Mouse (Mus musculus) macrophage (primary cell): ENCODE results near the gene Nit1. TPM values are rescaled to one million over a fixed set of nuclear protein-coding genes. Genes with fewer than 3 reads are reported as not detected.
A peak's percentile ranks its signal among the peaks of the same experiment; 100 is the strongest.
"Not testable (repeated sequence)": the region's sequence is repeated elsewhere in the genome, so short reads cannot be mapped to it uniquely, and the experiment has no call there.

ENCODE experiments used
- H3K27ac ChIP-seq: fragments of 350-480 bp; formaldehyde crosslinking; 2 replicates; pipeline ENCODE4 v1.9.0; 2021
- H3K36me3 ChIP-seq: fragments of 350-480 bp; formaldehyde crosslinking; 2 replicates; pipeline ENCODE4 v1.9.0; 2021; ENCODE audit errors: inconsistent target
- H3K4me3 ChIP-seq: fragments of 350-480 bp; formaldehyde crosslinking; 2 replicates; pipeline ENCODE4 v1.9.0; 2021; ENCODE audit errors: inconsistent target
- H3K79me2 ChIP-seq: fragments of 350-480 bp; formaldehyde crosslinking; 2 replicates; pipeline ENCODE4 v1.9.0; 2021; ENCODE audit errors: inconsistent target
- WGBS: methylation state at CpG from one replicate; pipeline ENCODE4 v1.1.7; 2026; ENCODE audit warnings: inconsistent platforms; ENCODE audit not compliant: missing documents; 5-methylcytosine and 5-hydroxymethylcytosine counted together
- polyA plus RNA-seq: library from polyadenylated mRNA; stranded (reverse); fragments of 250-400 nt; gene quantifications from 3 replicates; pipeline ENCODE4 v1.2.4, GENCODE M21; 2018; ENCODE audit warnings: inconsistent platforms

Gene Nit1
- polyA plus RNA-seq, 1 experiment from 2014 or later, result 23.1 TPM

- H3K27ac ChIP-seq, result peak overlapping the region; percentile 39
- peaks cover 11% of the 10 kb centered on the region; the same call in 1 of the 2 replicates for H3K36me3 ChIP-seq
- H3K4me3 ChIP-seq, result peak overlapping the region; percentile 66
- H3K79me2 ChIP-seq, result peaks cover 90% of the 10 kb centered on the region
- 0% methylated on average over 3 of the region's 4 CpGs for WGBS
These were observed 15.3 kb downstream of the Nit1 start for GRCm38 (mm10) chr1:171330216-171330560.

- Histone ChIP-seq H3K79me2 (peaks cover 90% of the 10 kb centered on the region), H3K27ac (peak overlapping the region; percentile 39), H3K36me3 (peaks cover 11% of the 10 kb centered on the region; the same call in 1 of the 2 replicates), H3K4me3 (peak overlapping the region; percentile 66)
- under 1% methylated on average over 44 of the region's 61 CpGs for WGBS
These were observed 15.8 kb downstream of the Nit1 start for GRCm38 (mm10) chr1:171329433-171330215.

- peaks cover 85% of the 10 kb centered on the region for H3K79me2 ChIP-seq
- H3K27ac ChIP-seq, result peak within 1 kb of the TSS; percentile 93
- peaks cover 5% of the 10 kb centered on the region; the same call in 1 of the 2 replicates for H3K36me3 ChIP-seq
- WGBS, result under 1% methylated on average over 35 of the region's 48 CpGs
- H3K4me3 ChIP-seq, result peak within 1 kb of the TSS; percentile 84
These were observed 16.5 kb downstream of the Nit1 start, which contains the start of gene Dedd for GRCm38 (mm10) chr1:171328839-171329432. Dedd (plus strand) TSS chr1:171329145.

- Histone ChIP-seq H3K4me3 (peak overlapping the region; percentile 84), H3K79me2 (peaks cover 78% of the 10 kb centered on the region), H3K27ac (peak overlapping the region; percentile 93), H3K36me3 (no peaks in the 10 kb centered on the region)
- 36% methylated on average over 9 of the region's 9 CpGs for WGBS
These were observed 17.2 kb downstream of the Nit1 start for GRCm38 (mm10) chr1:171328244-171328643.

GRCm38 (mm10) chr1:171326588-171326987, 18.9 kb downstream of the Nit1 start:
- peaks cover 61% of the 10 kb centered on the region for H3K79me2 ChIP-seq
- H3K36me3 ChIP-seq, H3K4me3 ChIP-seq, H3K27ac ChIP-seq: not testable (repeated sequence)
- WGBS, result 0% methylated on average over 1 of the region's 4 CpGs

GRCm38 (mm10) chr1:171325571-171325970, 19.9 kb downstream of the Nit1 start:
- no peaks in the 10 kb centered on the region for H3K36me3 ChIP-seq
- H3K79me2 ChIP-seq, result peaks cover 51% of the 10 kb centered on the region
- H3K4me3 ChIP-seq, result no peak overlapping the region
- 100% methylated on average over 2 of the region's 2 CpGs for WGBS
- no peak overlapping the region for H3K27ac ChIP-seq

- H3K79me2 ChIP-seq, result peaks cover 23% of the 10 kb centered on the region
- H3K36me3 ChIP-seq, result no peaks in the 10 kb centered on the region
- H3K27ac ChIP-seq, result no peak overlapping the region
- WGBS, result 90% methylated on average over 1 of the region's 1 CpGs
- H3K4me3 ChIP-seq, result no peak overlapping the region
These were observed 23.4 kb downstream of the Nit1 start for GRCm38 (mm10) chr1:171322012-171322411.

GRCm38 (mm10) chr1:171321415-171321814, 24.0 kb downstream of the Nit1 start:
- no peaks in the 10 kb centered on the region for H3K36me3 ChIP-seq
- peaks cover 20% of the 10 kb centered on the region for H3K79me2 ChIP-seq
- H3K4me3 ChIP-seq, result no peak overlapping the region
- H3K27ac ChIP-seq, result no peak overlapping the region

- Histone ChIP-seq H3K27ac (no peak overlapping the region), H3K36me3 (no peaks in the 10 kb centered on the region), H3K4me3 (no peak overlapping the region), H3K79me2 (peaks cover 7% of the 10 kb centered on the region)
- 70% methylated on average over 5 of the region's 5 CpGs for WGBS
These were observed 25.3 kb downstream of the Nit1 start for GRCm38 (mm10) chr1:171320151-171320550.

- Histone ChIP-seq H3K36me3 (no peaks in the 10 kb centered on the region), H3K27ac (no peak overlapping the region), H3K79me2 (peaks cover 3% of the 10 kb centered on the region; the same call in 1 of the 2 replicates), H3K4me3 (no peak overlapping the region)
- 54% methylated on average over 7 of the region's 7 CpGs for WGBS
These were observed 25.7 kb downstream of the Nit1 start for GRCm38 (mm10) chr1:171319748-171320147.

- Histone ChIP-seq H3K36me3 (no peaks in the 10 kb centered on the region), H3K4me3 (no peak overlapping the region), H3K79me2 (no peaks in the 10 kb centered on the region), H3K27ac (no peak overlapping the region)
- WGBS, result 68% methylated on average over 2 of the region's 2 CpGs
These were observed 36.1 kb downstream of the Nit1 start for GRCm38 (mm10) chr1:171309321-171309720.

- not testable (repeated sequence) for H3K79me2 ChIP-seq, H3K36me3 ChIP-seq, H3K4me3 ChIP-seq, H3K27ac ChIP-seq
- WGBS, result 82% methylated on average over 4 of the region's 5 CpGs
These were observed 39.3 kb downstream of the Nit1 start for GRCm38 (mm10) chr1:171306157-171306556.

- H3K36me3 ChIP-seq, result no peaks in the 10 kb centered on the region
- no peak overlapping the region for H3K4me3 ChIP-seq
- H3K27ac ChIP-seq, result no peak overlapping the region
- peaks cover 12% of the 10 kb centered on the region for H3K79me2 ChIP-seq
- 95% methylated on average over 3 of the region's 3 CpGs for WGBS
These were observed 47.2 kb downstream of the Nit1 start for GRCm38 (mm10) chr1:171298226-171298625.

GRCm38 (mm10) chr1:171295063-171295402, 50.4 kb downstream of the Nit1 start:
- H3K36me3 ChIP-seq, result peaks cover under 1% of the 10 kb centered on the region; the same call in 1 of the 2 replicates
- peak overlapping the region; percentile 98 for H3K4me3 ChIP-seq
- peaks cover 40% of the 10 kb centered on the region for H3K79me2 ChIP-seq
- peak overlapping the region; percentile 96 for H3K27ac ChIP-seq
- WGBS, result 18% methylated on average over 3 of the region's 3 CpGs

GRCm38 (mm10) chr1:171294298-171295062, 51.0 kb downstream of the Nit1 start, which contains the start of gene Ufc1:
Ufc1 (minus strand) TSS chr1:171295024.
- H3K36me3 ChIP-seq, result peaks cover 6% of the 10 kb centered on the region; the same call in 1 of the 2 replicates
- peak within 1 kb of the TSS; percentile 96 for H3K27ac ChIP-seq
- H3K79me2 ChIP-seq, result peaks cover 40% of the 10 kb centered on the region
- WGBS, result under 1% methylated on average over 42 of the region's 42 CpGs
- peak within 1 kb of the TSS; percentile 98 for H3K4me3 ChIP-seq
